Mouse (Mus musculus) heart, postnatal 0 days (tissue): ENCODE results near the gene Plxna4.

Source experiments
- CTCF ChIP-seq: IDR thresholded peaks from 2 replicates; pipeline ENCODE4 v1.5.1; 2016; ENCODE audit warnings: antibody characterized with exemption, control low read depth, low read depth
- EP300 ChIP-seq: IDR thresholded peaks from 2 replicates; pipeline ENCODE4 v1.6.1; 2016; ENCODE audit warnings: antibody characterized with exemption, low read depth

DNA sequence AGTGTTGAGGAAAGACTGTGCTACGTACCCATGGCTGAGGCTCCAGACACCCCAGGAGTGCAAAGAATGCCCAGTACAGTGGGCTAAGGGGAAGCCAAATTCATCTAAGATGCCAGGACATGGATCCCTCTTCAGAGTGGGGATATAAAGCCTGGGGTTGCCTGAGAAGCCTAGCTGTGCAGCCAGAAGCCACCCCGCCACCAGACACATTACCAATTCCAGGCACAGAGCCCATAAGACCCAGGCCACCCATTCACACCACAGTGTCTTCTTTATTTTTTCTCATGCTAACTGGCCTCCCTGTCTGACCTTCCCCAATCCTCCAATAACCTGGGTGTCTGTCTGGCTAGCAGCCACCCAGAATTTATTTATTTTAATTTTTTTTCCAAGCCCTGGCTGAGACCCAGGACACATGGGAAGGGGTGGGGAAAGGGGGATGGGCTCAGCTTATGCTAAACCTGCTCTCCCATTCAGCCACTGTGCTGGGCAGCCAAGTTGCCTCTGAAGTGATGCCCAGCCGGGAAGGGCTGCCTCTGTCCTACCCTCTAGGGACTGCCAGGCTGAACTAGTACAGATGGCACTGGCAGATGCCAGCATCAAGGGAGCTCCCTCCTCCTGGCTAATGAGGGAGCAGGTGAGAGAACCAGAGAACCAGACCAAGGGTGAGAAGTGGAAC is 185.3 kb downstream of the Plxna4 start:
- TF ChIP-seq CTCF (no peak), EP300 (no peak)
